Mouse (Mus musculus) cerebellum, postnatal 4 days (tissue): ENCODE data around the gene Camta2.

ENCODE experiments used
- DNase-seq, 2 experiments: peaks; one replicate each; pipeline ENCODE4 v3.0.0; 2022; ENCODE audit warnings: low spot score in 2 of 2, mixed read lengths in 1 of 2

The Camta2 gene

GRCm38 (mm10) chr11:70693504-70693903 lies 5.6 kb upstream of the Camta2 start:
- DNase-seq = no peak

DNA sequence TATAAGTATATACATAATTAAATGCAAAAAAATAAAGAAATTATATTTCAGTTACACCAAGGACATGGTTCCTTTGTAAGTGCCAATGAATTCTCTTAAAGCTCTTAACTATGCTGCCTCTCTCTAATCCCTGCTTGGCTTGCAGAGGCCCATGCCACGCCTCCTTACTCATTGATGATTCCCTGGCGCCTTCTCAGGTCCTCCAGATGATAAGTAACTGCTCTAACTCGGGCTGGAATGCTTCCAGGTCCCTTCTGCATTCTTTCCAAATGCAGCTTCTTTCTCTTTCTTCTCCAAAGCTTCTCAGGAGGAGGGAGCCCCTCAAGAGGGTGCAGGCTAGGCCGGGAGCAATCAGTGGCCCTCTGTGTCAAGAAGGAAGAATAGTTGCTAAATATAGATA lies 1.7 kb upstream of the Camta2 start:
- no peak for DNase-seq

DNA sequence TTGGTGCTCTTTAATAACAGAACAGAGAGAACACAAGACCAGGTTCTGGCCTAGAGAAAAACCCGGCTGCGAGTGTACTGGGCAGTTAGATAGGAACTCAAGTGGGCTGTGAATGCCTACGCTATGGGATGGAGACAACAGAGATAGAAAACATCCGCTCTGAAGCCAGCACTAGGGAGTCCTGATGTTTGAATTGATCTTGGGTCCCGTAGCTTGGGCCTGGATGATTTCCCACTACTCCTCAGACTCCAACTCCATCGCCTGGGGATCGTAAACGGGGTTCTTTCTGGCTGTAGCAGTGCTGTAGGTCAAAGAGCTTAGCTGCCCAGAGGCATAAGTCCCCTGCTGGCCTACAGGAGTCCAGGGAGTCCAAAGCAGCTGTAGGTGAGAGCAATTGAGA lies 467 bp upstream of the Camta2 start:
- DNase-seq = no peak

DNA sequence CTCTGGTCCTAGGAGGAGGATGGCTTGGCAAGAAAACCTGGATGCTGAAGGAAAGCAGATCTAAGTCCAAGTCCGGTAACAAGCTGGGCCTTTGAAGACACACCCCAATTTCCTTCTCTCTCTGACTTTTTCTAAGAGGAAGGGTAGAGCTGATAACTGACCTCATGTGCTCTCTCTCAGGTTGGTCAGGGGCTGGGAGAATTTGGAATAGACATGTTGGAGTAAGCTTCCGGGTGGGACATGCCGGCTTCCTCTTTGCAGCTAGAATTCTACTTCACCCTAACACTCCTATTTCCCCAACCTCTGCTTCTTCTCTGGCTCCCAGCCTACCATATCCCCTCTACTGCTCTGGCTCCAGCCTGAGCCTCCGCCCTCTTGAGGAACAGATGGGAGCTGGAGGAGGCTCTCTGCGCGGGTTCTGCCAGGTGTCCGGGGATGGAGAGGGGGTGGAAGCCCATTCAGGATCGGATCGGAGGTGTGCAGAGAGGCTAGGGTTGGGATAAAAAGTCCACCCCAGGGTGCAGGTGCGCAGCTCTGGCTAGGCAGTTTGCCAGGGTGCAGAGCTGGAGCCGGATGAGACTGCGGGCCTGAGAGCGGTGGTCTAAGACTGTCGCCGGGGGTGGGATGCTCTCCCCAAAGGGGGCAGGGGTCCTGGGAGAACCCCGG lies 871 bp downstream of the Camta2 start:
- peak in 1 of 2 experiments; percentile 45 for DNase-seq

DNA sequence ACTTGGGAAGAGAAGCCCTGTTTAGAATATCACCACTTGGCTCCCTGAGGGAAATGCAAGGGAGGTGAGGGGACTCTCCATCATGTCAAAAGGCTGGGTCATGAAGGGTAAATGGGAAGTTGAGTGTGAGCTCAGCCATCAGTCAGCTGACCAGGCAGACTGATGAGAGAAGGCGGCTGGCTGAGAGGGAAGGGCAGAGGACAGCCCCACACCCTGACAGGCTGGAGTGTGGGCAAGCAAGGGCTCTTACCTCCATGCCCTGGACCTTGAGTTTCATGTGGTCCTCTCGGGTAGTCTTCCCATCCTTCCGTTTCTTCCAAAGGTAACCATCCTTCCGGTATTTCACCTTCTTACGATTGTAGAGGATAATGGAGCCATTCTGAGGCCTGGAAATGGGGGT lies 4.3 kb downstream of the Camta2 start:
- no peak for DNase-seq

- DNase-seq = peak in 1 of 2 experiments; percentile 58
Measured at GRCm38 (mm10) chr11:70681897-70682581, 5.9 kb downstream of the Camta2 start.

- no peak for DNase-seq
Measured at GRCm38 (mm10) chr11:70681170-70681569, 6.7 kb downstream of the Camta2 start.

DNA sequence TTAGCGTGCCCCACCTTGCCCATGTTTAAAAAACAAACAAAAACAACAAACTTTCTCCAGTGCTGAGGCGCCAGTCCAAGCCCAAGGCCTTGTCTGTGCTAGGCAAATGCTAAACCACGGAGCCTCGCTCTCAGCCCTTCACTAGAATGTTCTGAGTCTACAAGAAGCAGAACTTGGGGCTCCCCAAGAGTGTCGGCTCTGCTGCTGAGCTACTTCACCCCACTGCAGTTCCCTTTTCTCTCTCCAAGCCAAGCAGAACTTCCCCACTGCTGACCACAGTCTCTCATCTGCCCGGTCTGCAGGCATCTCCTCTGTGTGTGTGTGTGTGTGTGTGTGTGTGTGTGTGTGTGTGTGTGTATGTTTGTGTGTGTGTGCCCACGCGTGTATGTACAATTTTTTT lies 8.0 kb downstream of the Camta2 start:
- DNase-seq = no peak

DNA sequence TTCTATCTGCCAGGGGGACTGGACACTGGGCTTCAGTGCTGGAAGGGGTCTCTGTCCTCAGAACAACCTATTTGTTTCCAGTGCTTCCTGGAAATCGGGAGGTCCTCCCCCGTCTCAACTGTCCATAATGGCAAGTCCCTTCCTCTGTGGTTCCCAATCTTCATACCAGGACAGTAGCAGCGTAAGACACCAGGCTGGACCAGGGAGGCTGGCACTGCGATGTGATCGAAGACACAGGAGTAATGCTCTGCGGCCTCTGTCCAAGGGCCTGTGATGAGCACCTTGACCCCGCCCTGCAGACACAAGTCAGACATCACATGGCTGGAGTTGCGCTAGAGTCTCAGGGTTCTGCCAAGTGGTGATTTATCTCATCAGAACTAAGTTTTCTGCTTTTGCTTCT lies 8.5 kb downstream of the Camta2 start:
- DNase-seq = no peak

DNA sequence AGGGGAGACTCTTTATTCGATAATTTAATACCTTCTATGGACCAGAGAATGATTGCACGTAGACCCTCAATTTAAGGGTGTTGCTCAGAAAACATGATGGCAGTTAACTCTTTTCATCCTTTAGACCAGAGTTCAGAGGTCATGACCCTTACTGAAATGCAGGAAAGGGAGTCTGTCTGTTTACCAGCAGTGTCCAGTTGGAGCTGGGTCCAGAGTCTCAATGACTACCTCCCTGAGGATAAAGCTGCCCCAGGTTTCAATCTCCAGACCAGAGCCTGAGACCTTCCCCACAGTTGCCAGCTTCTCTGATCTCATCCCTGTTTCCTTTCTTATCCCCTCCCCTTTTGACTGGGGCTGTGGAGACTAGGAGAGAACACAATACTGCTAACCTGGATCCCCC lies 9.3 kb downstream of the Camta2 start:
- no peak for DNase-seq

- no peak for DNase-seq
Measured at GRCm38 (mm10) chr11:70678092-70678491, 9.8 kb downstream of the Camta2 start.

- DNase-seq = no peak
Measured at GRCm38 (mm10) chr11:70674501-70674900, 13.4 kb downstream of the Camta2 start.

DNA sequence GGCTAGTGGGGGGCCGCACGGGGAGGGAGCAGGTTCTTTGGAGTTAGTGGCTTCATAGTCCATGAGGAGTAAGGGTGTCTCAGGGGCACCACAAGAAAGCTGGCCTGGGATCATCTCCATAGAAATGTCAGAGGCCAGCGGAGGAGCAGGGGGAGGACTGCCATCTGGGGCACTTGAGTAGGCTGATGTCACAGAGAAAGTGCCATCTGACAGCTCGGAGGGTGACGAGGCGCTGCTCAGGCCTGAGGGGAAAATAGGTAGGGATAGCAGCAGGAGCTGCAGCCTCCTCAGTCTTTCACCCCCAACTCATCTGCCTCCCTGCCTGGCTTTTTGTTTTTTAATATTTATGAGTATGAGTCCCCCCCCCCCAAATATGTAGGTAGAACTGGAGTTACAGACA lies 13.9 kb downstream of the Camta2 start:
- DNase-seq = no peak

- no peak for DNase-seq
Measured at GRCm38 (mm10) chr11:70671333-70672047, 16.4 kb downstream of the Camta2 start.

GRCm38 (mm10) chr11:70670483-70670882 lies 17.4 kb downstream of the Camta2 start:
- no peak for DNase-seq

GRCm38 (mm10) chr11:70669582-70670345 lies 18.1 kb downstream of the Camta2 start:
- peak in 1 of 2 experiments; percentile 80 for DNase-seq

DNA sequence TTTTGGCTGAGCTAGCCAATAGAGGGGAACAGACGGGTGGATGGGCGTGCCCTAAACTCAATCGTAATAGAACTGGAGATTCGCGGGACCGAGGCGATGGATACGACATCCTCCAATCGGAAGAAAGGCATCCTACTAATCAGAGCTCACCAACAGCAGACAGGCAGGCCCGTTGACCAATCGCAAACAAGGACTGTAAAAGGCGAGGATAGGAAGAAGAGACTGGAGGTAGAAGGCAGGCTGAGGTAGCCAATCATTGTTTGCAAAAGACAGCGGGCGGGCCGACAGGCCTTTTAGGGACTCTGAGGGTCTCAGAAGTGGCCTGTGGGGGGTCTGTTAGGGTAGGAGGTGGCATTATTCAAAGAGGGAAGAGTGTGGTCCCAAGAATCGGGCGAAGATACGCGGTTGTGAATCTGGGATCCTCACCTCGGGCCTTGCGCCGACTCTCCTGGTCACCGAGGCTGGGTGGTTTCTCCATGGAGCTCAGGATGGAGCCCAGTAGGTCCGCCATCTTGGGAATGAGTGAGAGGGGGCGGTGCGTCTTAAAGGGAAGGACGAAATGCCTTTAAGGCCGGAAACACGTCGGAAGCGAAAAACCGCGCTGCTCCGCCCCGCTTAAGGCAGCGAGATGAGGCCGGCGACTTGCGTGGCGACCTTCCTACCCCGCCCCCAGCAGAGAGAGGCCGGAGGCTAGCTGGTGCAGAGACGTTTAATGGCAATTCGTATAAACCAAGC lies 19.0 kb downstream of the Camta2 start, which contains the start of gene Spag7:
Gene Spag7 (minus strand): TSS at position 646 of the 735 bp plus-strand sequence.
- DNase-seq = peak; percentile 85 to 93

- peak in 1 of 2 experiments; percentile 60 for DNase-seq
Measured at GRCm38 (mm10) chr11:70668335-70668770, 19.6 kb downstream of the Camta2 start.

DNA sequence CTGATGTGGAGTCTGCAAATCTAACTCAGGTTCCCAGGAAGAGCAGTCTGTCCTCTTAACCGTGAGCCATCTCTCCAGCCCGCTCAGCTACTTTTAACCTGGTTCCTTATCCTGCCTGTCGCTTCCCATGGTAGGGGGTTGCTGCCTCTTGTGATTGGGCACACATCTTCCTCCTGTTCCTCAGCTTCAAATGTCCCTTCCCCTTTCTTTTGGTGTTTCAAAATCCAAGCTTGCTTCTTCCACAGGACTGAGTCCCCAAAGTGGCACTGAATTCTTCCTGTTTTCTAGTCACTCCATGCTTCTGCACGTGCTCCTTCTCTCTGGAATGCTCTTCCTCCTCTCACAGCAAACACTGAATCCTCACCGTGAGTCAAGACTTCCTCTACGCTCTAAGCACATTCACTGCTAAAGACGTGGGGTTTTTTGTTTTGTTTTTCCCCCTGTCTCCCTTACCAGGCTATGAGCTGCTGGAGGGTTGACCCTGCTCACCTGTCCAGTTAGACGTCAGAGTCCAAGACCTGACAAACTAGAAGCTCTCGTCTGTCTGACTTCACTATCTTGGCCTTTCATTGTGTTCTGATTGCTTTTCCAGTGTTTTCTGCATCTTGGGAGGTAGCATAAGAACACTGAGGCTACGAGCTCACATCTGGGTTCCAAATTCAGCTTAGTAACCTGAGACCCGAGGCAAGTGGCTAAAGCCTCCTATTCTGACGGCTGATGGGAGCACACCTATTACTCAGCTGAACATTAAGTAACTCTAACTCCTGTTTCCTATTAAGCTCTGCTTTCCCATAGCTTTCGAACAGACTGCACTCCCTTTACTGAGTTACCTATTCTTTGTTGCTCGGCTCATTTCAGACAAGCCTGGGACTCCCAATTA lies 20.4 kb downstream of the Camta2 start:
- no peak for DNase-seq

DNA sequence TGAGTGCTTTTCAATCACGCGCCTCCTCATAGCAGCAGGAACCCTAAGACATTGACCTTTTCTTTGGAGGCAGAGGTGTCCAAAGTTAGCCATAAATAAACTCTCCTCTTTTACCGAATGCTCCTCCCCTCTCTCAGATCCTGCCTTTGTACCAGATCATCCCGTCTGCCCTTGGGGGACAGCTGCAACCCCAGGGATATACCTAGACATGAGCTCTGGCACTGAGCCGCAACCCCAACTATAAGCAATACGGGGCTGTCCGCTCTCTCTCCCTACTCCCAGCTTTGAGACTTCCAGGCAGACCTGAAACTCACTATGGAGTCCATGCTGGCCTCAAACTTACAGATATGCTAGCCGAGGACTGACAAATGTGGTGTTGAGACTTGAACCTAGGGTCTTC lies 21.2 kb downstream of the Camta2 start:
- DNase-seq = no peak
